Mouse (Mus musculus): ENCODE results near the gene Slc1a1. TPM values are rescaled to one million over a fixed set of nuclear protein-coding genes. Genes with fewer than 3 reads are reported as not detected.

Slc1a1 gene
- polyA plus RNA-seq, 1 experiment from 2014 or later, result 0.27 TPM

DNA sequence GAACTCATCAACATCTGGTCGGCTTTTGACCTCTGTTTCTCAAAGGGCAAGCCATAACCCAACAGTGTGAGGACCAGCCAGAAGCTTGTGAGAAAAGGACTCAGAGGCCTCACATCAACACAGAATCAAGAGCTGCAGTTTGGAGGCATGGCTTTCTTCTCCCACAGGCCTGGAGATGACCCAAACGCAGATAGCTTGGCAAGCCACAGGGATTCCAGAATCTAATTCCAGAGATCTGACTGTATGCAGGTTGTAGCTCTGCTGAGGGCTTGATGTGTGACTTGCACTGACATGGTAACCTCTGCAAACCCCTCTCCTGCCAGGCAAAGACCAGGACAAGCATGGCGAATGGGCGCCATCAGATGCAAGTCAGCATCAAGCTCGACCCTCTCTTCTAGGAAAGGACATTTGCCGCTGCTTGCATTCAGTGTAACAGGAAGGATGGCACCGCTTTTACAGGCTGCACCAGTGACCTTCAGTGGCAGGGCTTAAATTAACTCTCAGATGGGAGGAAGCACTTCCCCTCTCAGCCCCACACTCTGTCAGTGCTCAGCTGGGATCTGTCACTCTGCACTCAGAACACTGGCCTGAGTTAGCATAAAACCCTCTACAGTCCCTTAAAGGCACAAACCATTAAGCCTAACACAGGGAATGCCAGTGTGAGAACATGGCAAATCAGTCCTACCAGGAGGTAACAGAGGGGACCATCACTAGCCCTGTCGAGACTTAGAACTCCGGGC, 105.5 kb downstream of the Slc1a1 start:
- Histone ChIP-seq H3K27ac (ENCODE audit: low read length) (no peak overlapping the region), H3K9ac (replicated peaks; ENCODE audit: low read depth, low read length) (no peak overlapping the region)
- 66% methylated on average over 9 of the region's 9 CpGs for WGBS

DNA sequence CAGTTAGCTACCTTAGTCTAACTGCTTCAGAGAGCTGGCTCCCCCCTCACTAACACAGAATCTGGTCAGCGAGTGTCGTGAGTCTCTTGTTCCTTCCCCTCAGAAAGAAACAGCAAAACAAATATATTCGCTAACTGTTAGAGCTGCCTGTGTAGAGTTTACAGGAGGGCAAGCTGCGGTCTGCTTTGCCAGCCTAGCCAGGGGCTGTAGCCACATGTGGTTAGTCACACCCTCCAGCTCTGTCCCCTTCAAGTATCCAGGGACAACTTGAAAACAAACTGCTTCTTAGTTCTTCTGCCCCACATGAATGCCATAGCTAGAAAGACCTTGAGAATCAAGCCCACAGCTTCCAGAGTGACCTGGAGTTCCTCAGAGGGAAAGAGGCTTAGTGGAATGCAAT, 106.4 kb downstream of the Slc1a1 start:
- no peaks in the 10 kb centered on the region for H3K9me3 ChIP-seq (ENCODE audit: control insufficient read depth, low read depth, low read length)
- no peaks in the 10 kb centered on the region for H3K36me3 ChIP-seq (ENCODE audit: control insufficient read depth, insufficient read depth, low read length)
- H3K27me3 ChIP-seq (ENCODE audit: control insufficient read depth, insufficient read depth, low read length), result no peaks in the 10 kb centered on the region
- H3K27ac ChIP-seq (ENCODE audit: low read length), result no peak overlapping the region
- WGBS, result 70% methylated on average over 4 of the region's 4 CpGs
- H3K4me3 ChIP-seq (ENCODE audit: low read depth, low read length), result no peak overlapping the region
- H3K9ac ChIP-seq (replicated peaks; ENCODE audit: low read depth, low read length), result no peak overlapping the region
- ATAC-seq (ENCODE audit: insufficient number of reproducible peaks, insufficient read depth, low FRiP score, low read depth), result no peak
- H3K4me1 ChIP-seq (ENCODE audit: control insufficient read depth, insufficient read depth, low read length), result 0 out of 2 replicates have a peak, but pooled peaks cover 6% of the 10 kb centered on the region
- no peak overlapping the region for H3K4me2 ChIP-seq (replicated peaks; ENCODE audit: low read depth, low read length)

More for the DNA sequence above, 105.5 kb downstream of the Slc1a1 start:
- ATAC-seq (ENCODE audit: insufficient number of reproducible peaks, insufficient read depth, low FRiP score, low read depth), result no peak
- no peaks in the 10 kb centered on the region for H3K27me3 ChIP-seq (ENCODE audit: control insufficient read depth, insufficient read depth, low read length)
- no peaks in the 10 kb centered on the region for H3K36me3 ChIP-seq (ENCODE audit: control insufficient read depth, insufficient read depth, low read length)
- no peak overlapping the region for H3K4me3 ChIP-seq (ENCODE audit: low read depth, low read length)
- H3K9me3 ChIP-seq (ENCODE audit: control insufficient read depth, low read depth, low read length), result no peaks in the 10 kb centered on the region
- H3K4me1 ChIP-seq (ENCODE audit: control insufficient read depth, insufficient read depth, low read length), result 0 out of 2 replicates have a peak, but pooled peaks cover 6% of the 10 kb centered on the region
- H3K4me2 ChIP-seq (replicated peaks; ENCODE audit: low read depth, low read length), result no peak overlapping the region

DNA sequence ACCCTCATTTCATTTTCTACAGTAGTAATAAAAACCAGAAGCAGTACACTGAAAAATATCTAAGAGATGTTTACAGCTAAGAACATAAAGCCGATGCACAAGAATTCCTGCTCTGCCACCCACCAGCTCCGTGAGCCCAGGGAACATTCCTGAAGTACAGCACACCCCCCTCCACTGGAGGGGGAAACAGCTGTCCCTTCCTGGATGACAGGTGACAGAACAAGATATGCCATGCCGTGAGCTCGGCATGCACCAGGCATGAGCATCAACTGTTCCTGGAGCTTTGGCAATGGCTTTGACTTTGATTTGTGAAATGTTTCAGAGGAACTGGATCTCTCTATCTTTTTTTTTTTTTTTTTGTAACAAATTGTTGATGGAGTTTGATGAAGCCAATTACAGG, 111.9 kb downstream of the Slc1a1 start:
- no peak for ATAC-seq (ENCODE audit: insufficient number of reproducible peaks, insufficient read depth, low FRiP score, low read depth)
- no peak overlapping the region for H3K4me3 ChIP-seq (ENCODE audit: low read depth, low read length)
- H3K27ac ChIP-seq (ENCODE audit: low read length), result no peak overlapping the region
- no peak overlapping the region for H3K9ac ChIP-seq (replicated peaks; ENCODE audit: low read depth, low read length)
- no peaks in the 10 kb centered on the region for H3K36me3 ChIP-seq (ENCODE audit: control insufficient read depth, insufficient read depth, low read length)
- no peaks in the 10 kb centered on the region for H3K27me3 ChIP-seq (ENCODE audit: control insufficient read depth, insufficient read depth, low read length)
- no peaks in the 10 kb centered on the region for H3K9me3 ChIP-seq (ENCODE audit: control insufficient read depth, low read depth, low read length)
- H3K4me1 ChIP-seq (ENCODE audit: control insufficient read depth, insufficient read depth, low read length), result no peaks in the 10 kb centered on the region
- 46% methylated on average over 4 of the region's 4 CpGs for WGBS
- no peak overlapping the region for H3K4me2 ChIP-seq (replicated peaks; ENCODE audit: low read depth, low read length)

DNA sequence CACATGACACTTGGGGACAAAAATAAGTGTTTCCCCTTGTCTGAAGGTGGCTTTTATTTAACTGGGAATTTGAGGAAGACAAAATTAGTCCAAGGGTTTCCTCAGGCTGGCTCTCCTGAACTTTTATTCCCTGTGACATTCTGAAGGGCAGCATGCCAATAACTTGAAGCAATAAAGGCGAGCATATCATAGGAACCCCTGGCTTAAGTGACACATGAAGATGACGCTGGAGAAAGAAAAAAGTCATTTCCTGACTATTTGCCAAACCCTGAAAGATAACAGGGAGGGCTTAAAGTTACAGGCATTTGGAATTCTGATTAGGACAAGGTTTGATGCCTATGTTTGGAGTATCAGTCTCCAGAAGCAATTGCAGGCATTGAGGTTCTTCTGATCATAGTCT, 112.5 kb downstream of the Slc1a1 start:
- Histone ChIP-seq H3K9ac (replicated peaks; ENCODE audit: low read depth, low read length) (no peak overlapping the region), H3K9me3 (ENCODE audit: control insufficient read depth, low read depth, low read length) (no peaks in the 10 kb centered on the region), H3K4me3 (ENCODE audit: low read depth, low read length) (no peak overlapping the region), H3K27ac (ENCODE audit: low read length) (no peak overlapping the region), H3K36me3 (ENCODE audit: control insufficient read depth, insufficient read depth, low read length) (no peaks in the 10 kb centered on the region), H3K27me3 (ENCODE audit: control insufficient read depth, insufficient read depth, low read length) (no peaks in the 10 kb centered on the region), H3K4me2 (replicated peaks; ENCODE audit: low read depth, low read length) (no peak overlapping the region), H3K4me1 (ENCODE audit: control insufficient read depth, insufficient read depth, low read length) (no peaks in the 10 kb centered on the region)
- 46% methylated on average over 2 of the region's 2 CpGs for WGBS
- ATAC-seq (ENCODE audit: insufficient number of reproducible peaks, insufficient read depth, low FRiP score, low read depth), result no peak

DNA sequence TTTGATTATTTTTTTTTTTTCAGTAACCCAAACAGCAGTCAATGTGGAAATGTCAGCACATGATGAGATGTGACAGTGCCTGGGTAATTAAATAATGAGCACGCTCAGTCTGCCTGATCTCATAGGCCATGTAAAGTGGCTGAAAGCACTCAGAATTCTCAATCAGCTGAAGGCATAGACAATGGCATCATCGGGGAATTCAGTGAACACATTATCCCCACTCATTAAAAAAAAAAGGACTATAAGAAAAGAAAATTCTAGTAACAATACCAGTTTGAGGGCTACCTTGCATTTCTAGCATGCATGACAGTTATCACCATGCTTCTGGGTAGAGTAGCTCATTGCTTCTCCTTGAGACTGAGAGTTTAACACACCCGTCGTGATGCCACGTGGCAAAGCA, 116.4 kb downstream of the Slc1a1 start:
- H3K4me3 ChIP-seq (ENCODE audit: low read depth, low read length), result no peak overlapping the region
- no peak overlapping the region for H3K4me2 ChIP-seq (replicated peaks; ENCODE audit: low read depth, low read length)
- no peaks in the 10 kb centered on the region for H3K4me1 ChIP-seq (ENCODE audit: control insufficient read depth, insufficient read depth, low read length)
- no peak overlapping the region for H3K9ac ChIP-seq (replicated peaks; ENCODE audit: low read depth, low read length)
- no peaks in the 10 kb centered on the region for H3K27me3 ChIP-seq (ENCODE audit: control insufficient read depth, insufficient read depth, low read length)
- H3K9me3 ChIP-seq (ENCODE audit: control insufficient read depth, low read depth, low read length), result no peaks in the 10 kb centered on the region
- 86% methylated on average over 5 of the region's 5 CpGs for WGBS
- H3K36me3 ChIP-seq (ENCODE audit: control insufficient read depth, insufficient read depth, low read length), result no peaks in the 10 kb centered on the region
- no peak for ATAC-seq (ENCODE audit: insufficient number of reproducible peaks, insufficient read depth, low FRiP score, low read depth)
- no peak overlapping the region for H3K27ac ChIP-seq (ENCODE audit: low read length)

DNA sequence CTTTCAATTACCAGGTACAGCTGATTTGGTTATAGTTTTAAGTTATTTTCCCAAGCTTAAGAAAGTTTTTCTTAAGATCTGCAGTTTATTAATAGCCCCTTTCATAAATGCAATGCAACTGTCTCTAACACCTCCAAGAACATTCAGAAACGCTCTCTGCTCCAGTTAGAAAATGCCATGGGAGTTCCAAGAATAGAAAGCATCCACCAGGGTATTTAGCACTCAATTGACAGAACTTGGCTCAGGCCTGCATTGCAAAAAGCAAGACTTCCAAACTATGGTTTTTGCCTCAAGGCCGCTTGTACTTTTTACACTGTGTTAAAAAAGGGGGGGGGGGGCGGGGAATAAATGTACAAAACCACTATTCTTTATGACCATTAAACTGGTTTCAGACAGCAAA, 128.3 kb downstream of the Slc1a1 start:
- Histone ChIP-seq H3K4me2 (replicated peaks; ENCODE audit: low read depth, low read length) (peak overlapping the region; percentile 84; the same call in 1 of the 2 replicates), H3K4me1 (ENCODE audit: control insufficient read depth, insufficient read depth, low read length) (peaks cover 5% of the 10 kb centered on the region; the same call in 1 of the 2 replicates), H3K9ac (replicated peaks; ENCODE audit: low read depth, low read length) (no peak overlapping the region), H3K36me3 (ENCODE audit: control insufficient read depth, insufficient read depth, low read length) (no peaks in the 10 kb centered on the region), H3K27ac (ENCODE audit: low read length) (no peak overlapping the region), H3K9me3 (ENCODE audit: control insufficient read depth, low read depth, low read length) (no peaks in the 10 kb centered on the region), H3K4me3 (ENCODE audit: low read depth, low read length) (peak overlapping the region; percentile 77; the same call in 1 of the 2 replicates), H3K27me3 (ENCODE audit: control insufficient read depth, insufficient read depth, low read length) (no peaks in the 10 kb centered on the region)
- WGBS, result 55% methylated on average over 3 of the region's 3 CpGs
- no peak for ATAC-seq (ENCODE audit: insufficient number of reproducible peaks, insufficient read depth, low FRiP score, low read depth)

DNA sequence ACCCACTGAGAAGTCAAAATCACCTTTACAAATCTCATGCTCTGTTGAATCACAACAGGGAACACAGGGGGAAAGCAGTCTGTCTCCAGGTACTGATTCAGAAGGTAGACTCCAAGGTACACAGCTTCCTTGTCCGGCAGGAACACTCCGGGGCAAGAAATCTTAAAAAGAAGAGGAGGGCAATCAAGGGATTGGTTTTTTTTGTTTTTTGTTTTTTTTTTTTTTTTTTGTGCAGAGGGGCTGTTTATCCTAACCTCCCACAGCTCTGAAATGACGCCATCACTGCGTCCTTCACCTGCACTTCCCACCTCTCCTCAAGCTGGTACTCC, 128.6 kb downstream of the Slc1a1 start:
- 3% methylated on average over 4 of the region's 4 CpGs for WGBS

More for the DNA sequence above, 128.6 kb downstream of the Slc1a1 start:
- Histone ChIP-seq H3K9ac (replicated peaks; ENCODE audit: low read depth, low read length) (peak overlapping the region; percentile 49; the same call in 1 of the 2 replicates), H3K4me3 (ENCODE audit: low read depth, low read length) (peak overlapping the region; percentile 77), H3K36me3 (ENCODE audit: control insufficient read depth, insufficient read depth, low read length) (no peaks in the 10 kb centered on the region), H3K27ac (ENCODE audit: low read length) (no peak overlapping the region), H3K27me3 (ENCODE audit: control insufficient read depth, insufficient read depth, low read length) (no peaks in the 10 kb centered on the region), H3K4me1 (ENCODE audit: control insufficient read depth, insufficient read depth, low read length) (peaks cover 5% of the 10 kb centered on the region; the same call in 1 of the 2 replicates), H3K9me3 (ENCODE audit: control insufficient read depth, low read depth, low read length) (no peaks in the 10 kb centered on the region), H3K4me2 (replicated peaks; ENCODE audit: low read depth, low read length) (peak overlapping the region; percentile 84)
- ATAC-seq (ENCODE audit: insufficient number of reproducible peaks, insufficient read depth, low FRiP score, low read depth), result no peak
